ENCODE assay signal across 9 mouse cellular contexts in the genomic region with DNA sequence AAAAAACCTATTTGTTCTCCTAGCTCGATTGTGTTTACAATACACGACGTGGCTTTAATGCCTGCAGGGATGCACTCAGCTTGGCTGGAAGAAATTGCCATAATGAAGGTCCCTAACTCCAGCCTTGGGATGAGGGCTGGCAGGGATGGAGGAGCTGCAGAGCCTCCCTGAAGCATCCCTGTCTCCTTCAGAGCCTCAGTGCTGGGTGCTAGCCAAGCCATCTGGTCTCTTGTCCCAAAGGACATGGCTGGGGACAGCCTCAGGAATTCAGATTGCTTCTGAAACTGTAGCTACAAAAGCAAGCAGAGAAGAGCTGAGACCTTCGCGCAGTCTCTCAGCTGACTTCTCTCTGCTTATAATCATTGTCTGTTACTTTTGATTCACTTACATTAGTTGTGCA.
A peak's percentile ranks its signal among the peaks of the same experiment; 100 is the strongest.
DNase-seq lines count a peak whose midpoint lies in the region; ATAC-seq and TF ChIP-seq lines count a peak whose summit lies in the region.
"Had no signal": no experiment of that assay in that cellular context is flagged by ENCODE, and none has a peak within 500 bp of the region (broad histone marks: within the 10 kb centered on the region; RNA-seq: fewer than 3 reads in every experiment).

No protein-coding gene starts in this region.

- no peak for TF ChIP-seq EP300 in lung, postnatal 0 days (IDR thresholded peaks at IDR 0.05)

- DNase-seq in heart, postnatal 10 days: peak; percentile 66 to 68
- DNase-seq in heart, adult 8-10 months (ENCODE audit: low spot score): no peak
- peak; percentile 3 for DNase-seq in lung, postnatal 14 days
- no peak for DNase-seq in lung, postnatal 0 days (ENCODE audit: low spot score)
- DNase-seq in cerebellum, adult 2 months: peak; percentile 81 to 87
- peak; percentile 14 to 25 for DNase-seq in gastrocnemius, postnatal 36 days
- DNase-seq in MN1 (ENCODE audit: low spot score): no peak
- no peak for DNase-seq in lung, adult 18-20 months

- H3K4me2 ChIP-seq in lung, postnatal 0 days (replicated peaks; ENCODE audit: low read depth, low read length): no peak overlapping the region

- no peak for ATAC-seq in lung, postnatal 0 days

- H3K9ac ChIP-seq in lung, postnatal 0 days (replicated peaks; ENCODE audit: low read depth): no peak overlapping the region

- no peaks in the 10 kb centered on the region for H3K4me1 ChIP-seq in lung, postnatal 0 days (ENCODE audit: insufficient read depth, low read depth, low read length)
- peaks cover 7% of the 10 kb centered on the region for H3K4me1 ChIP-seq in cerebellum, adult 2 months (ENCODE audit: control insufficient read depth, insufficient read depth, low read length)
- H3K4me1 ChIP-seq: forebrain, embryonic 10.5 days had no signal

- intact Hi-C loops in heart, postnatal 10 days (cut with DNase I): no loop called here
- intact Hi-C loops in gastrocnemius, postnatal 36 days (cut with DNase I): no loop called here

- no peak for TF ChIP-seq CTCF in lung, postnatal 0 days (IDR thresholded peaks at IDR 0.05)
- TF ChIP-seq CTCF in cerebellum, adult 2 months (IDR thresholded peaks at IDR 0.05; ENCODE audit: borderline replicate concordance, insufficient read depth, low read depth, low read length): no peak

- no peaks in the 10 kb centered on the region for H3K36me3 ChIP-seq in lung, postnatal 0 days (ENCODE audit: insufficient read depth, low read length)
- H3K36me3 ChIP-seq: forebrain, embryonic 10.5 days had no signal

- WGBS in lung, postnatal 0 days: 60% methylated on average over 5 of the region's 5 CpGs
- 5% methylated on average over 5 of the region's 5 CpGs for WGBS in cerebellum, adult 2 months

- H3K9me3 ChIP-seq in lung, postnatal 0 days (ENCODE audit: low read length): no peaks in the 10 kb centered on the region
- H3K9me3 ChIP-seq: forebrain, embryonic 10.5 days had no signal

- TF ChIP-seq POLR2A in cerebellum, adult 2 months (IDR thresholded peaks at IDR 0.05; ENCODE audit: borderline replicate concordance, insufficient read depth, low read length): no peak

- H3K4me3 ChIP-seq in lung, postnatal 0 days (ENCODE audit: low read depth, low read length): no peak overlapping the region
- no peak overlapping the region for H3K4me3 ChIP-seq in cerebellum, adult 2 months (replicated peaks; ENCODE audit: insufficient read depth, low read depth, low read length)
- H3K4me3 ChIP-seq: forebrain, embryonic 10.5 days had no signal

- H3K27ac ChIP-seq in lung, postnatal 0 days (ENCODE audit: low read length): no peak overlapping the region
- H3K27ac ChIP-seq in cerebellum, adult 2 months (ENCODE audit: insufficient read depth, low read length): no peak overlapping the region
- H3K27ac ChIP-seq: forebrain, embryonic 10.5 days had no signal

- H3K27me3 ChIP-seq in lung, postnatal 0 days (replicated peaks; ENCODE audit: insufficient read depth, low read length): no peaks in the 10 kb centered on the region
- no peaks in the 10 kb centered on the region for H3K27me3 ChIP-seq in cerebellum, adult 2 months (ENCODE audit: control insufficient read depth, insufficient read depth, low read length)

Comparison
In these comparisons a context has a peak if more than half of its experiments do, and no peak if none do; other contexts are left out.
1. DNase-seq: peak in heart, postnatal 10 days (2 of 2), lung, postnatal 14 days (single experiment), cerebellum, adult 2 months (2 of 2) and gastrocnemius, postnatal 36 days (2 of 2); none in heart, adult 8-10 months (single experiment), lung, postnatal 0 days (single experiment), MN1 (single experiment) and lung, adult 18-20 months (0 of 2).